21 mouse cellular contexts compared by ENCODE assay signal in genomic region chr12:110294891-110295290, GRCm38 (mm10). TPM values are rescaled to one million over a fixed set of nuclear protein-coding genes. Genes with fewer than 3 reads are reported as not detected.
A peak's percentile ranks its signal among the peaks of the same experiment; 100 is the strongest.
DNase-seq lines count a peak whose midpoint lies in the region; ATAC-seq lines count a peak whose summit lies in the region.
"Had no signal": no experiment of that assay in that cellular context is flagged by ENCODE, and none has a peak within 500 bp of the region (broad histone marks: within the 10 kb centered on the region; RNA-seq: fewer than 3 reads in every experiment).

No protein-coding gene starts in this region.

- no peak overlapping the region for H3K27ac ChIP-seq in liver, embryonic 11.5 days (ENCODE audit: low read depth, low read length)
- H3K27ac ChIP-seq: embryonic facial prominence, embryonic 15.5 days; forebrain, embryonic 15.5 days; heart, adult 2 months had no signal

- 75% methylated on average over 16 of the region's 16 CpGs for WGBS in liver, embryonic 11.5 days

- H3K4me3 ChIP-seq in liver, embryonic 11.5 days (ENCODE audit: low read depth, low read length) = no peak overlapping the region
- H3K4me3 ChIP-seq: embryonic facial prominence, embryonic 15.5 days; forebrain, embryonic 15.5 days; heart, adult 2 months had no signal

- H3K9me3 ChIP-seq in liver, embryonic 11.5 days (ENCODE audit: control insufficient read depth, low read length) = no peaks in the 10 kb centered on the region
- H3K9me3 ChIP-seq: embryonic facial prominence, embryonic 15.5 days; forebrain, embryonic 15.5 days had no signal

- no peaks in the 10 kb centered on the region for H3K27me3 ChIP-seq in liver, embryonic 11.5 days (replicated peaks; ENCODE audit: control insufficient read depth, insufficient read depth, low read length)
- H3K27me3 ChIP-seq: forebrain, embryonic 15.5 days had no signal

- no peak overlapping the region for H3K4me2 ChIP-seq in liver, embryonic 11.5 days
- H3K4me2 ChIP-seq: embryonic facial prominence, embryonic 15.5 days; forebrain, embryonic 15.5 days; midbrain, embryonic 11.5 days had no signal

- ATAC-seq in liver, embryonic 11.5 days (replicated peaks; ENCODE audit: low FRiP score) = no peak
- ATAC-seq: activated CD4-positive, CD25-positive, alpha-beta regulatory T cell, adult 4 months; forebrain, embryonic 15.5 days had no signal

- no peak overlapping the region for H3K9ac ChIP-seq in liver, embryonic 11.5 days (ENCODE audit: low read depth, low read length)
- H3K9ac ChIP-seq: embryonic facial prominence, embryonic 15.5 days; forebrain, embryonic 15.5 days had no signal

- no peaks in the 10 kb centered on the region for H3K36me3 ChIP-seq in liver, embryonic 11.5 days (ENCODE audit: control insufficient read depth, insufficient read depth, low read length)
- H3K36me3 ChIP-seq: embryonic facial prominence, embryonic 15.5 days; forebrain, embryonic 15.5 days had no signal

- intact Hi-C loops in gastrocnemius, postnatal 14 days (cut with DNase I; ENCODE audit: low total_unique reads) = no loop called here

- peak; percentile 18 for DNase-seq in gastrocnemius, postnatal 14 days
- no peak for DNase-seq in gastrocnemius, postnatal 10 days
- DNase-seq in liver = peak; percentile 2
- DNase-seq in liver, embryonic 11.5 days (ENCODE audit: low spot score) = no peak
- DNase-seq in urinary bladder, adult 2 months (ENCODE audit: low spot score) = peak; percentile 13
- DNase-seq in urinary bladder, adult 18-20 months (ENCODE audit: low spot score in 2 of 2) = no peak
- no peak for DNase-seq in layer of hippocampus, adult 9-10 months (ENCODE audit: low spot score)
- DNase-seq: adrenal gland, postnatal 14 days; cerebellum, adult 18-20 months; heart, adult 2 months; kidney, adult 11 months; kidney, postnatal 36 days; right cerebral cortex, postnatal 25 days; thymus, postnatal 36 days had no signal

- H3K4me1 ChIP-seq in liver, embryonic 11.5 days (replicated peaks; ENCODE audit: control insufficient read depth, insufficient read depth, low read length) = no peaks in the 10 kb centered on the region
- H3K4me1 ChIP-seq: forebrain, embryonic 15.5 days had no signal

RNA-seq across cellular contexts. Expression of gene Dio3, which starts 16.0 kb away (rescaled TPM):
- total RNA-seq in gastrocnemius, postnatal 14 days (2021) = under 1 TPM; 0.27 to 0.29 TPM
- under 1 TPM in 1 of 2 experiments, not detected in 1; 0.29 TPM for total RNA-seq in gastrocnemius, postnatal 10 days (2021)
- not detected in 2 replicates for polyA plus RNA-seq in liver, embryonic 11.5 days (2014; fragmentation: Nextera tagmentation; extraction: Ambion mirVana)
- polyA plus RNA-seq in urinary bladder, adult 2 months (2012; rRNA removed) = 0.57 and 0.85 TPM in 2 replicates
- total RNA-seq: heart, adult 2 months had no signal
- polyA plus RNA-seq: activated CD4-positive, CD25-positive, alpha-beta regulatory T cell, adult 4 months; C2C12; heart, postnatal 0 days; hindbrain, embryonic 11.5 days; midbrain, embryonic 11.5 days had no signal

Comparison
In these comparisons a context has a peak if more than half of its experiments do, and no peak if none do; other contexts are left out.
1. DNase-seq: peak in gastrocnemius, postnatal 14 days (single experiment), liver (single experiment) and urinary bladder, adult 2 months (single experiment); none in gastrocnemius, postnatal 10 days (single experiment), liver, embryonic 11.5 days (single experiment), urinary bladder, adult 18-20 months (0 of 2) and layer of hippocampus, adult 9-10 months (single experiment).